Mouse (Mus musculus) thymus, adult 2 months (tissue): ENCODE measurements at regions not wholly inside any gene's neighbourhood (a gene's known extent, or its start where the extent isn't known, plus 50 kb on each side); places are given as distances from the start of the nearest gene placed in this dataset.

ENCODE experiments used
- DNase-seq: peaks from one replicate; pipeline ENCODE4 v3.0.0; 2021
- H3K27ac ChIP-seq: fragments of 200-500 bp; 2 replicates; pipeline ENCODE4 v1.5.1; 2012; ENCODE audit warnings: low read length, control low read depth; ENCODE audit not compliant: control insufficient read depth, insufficient read depth
- H3K27me3 ChIP-seq: fragments of 200-500 bp; 2 replicates; pipeline ENCODE4 v1.6.1; 2012; ENCODE audit warnings: mild to moderate bottlenecking, low read length, moderate library complexity, mixed read lengths; ENCODE audit not compliant: control insufficient read depth, insufficient read depth
- H3K36me3 ChIP-seq: fragments of 200-500 bp; 2 replicates; pipeline ENCODE4 v1.6.1; 2012; ENCODE audit warnings: mild to moderate bottlenecking, low read length, moderate library complexity; ENCODE audit not compliant: control insufficient read depth, insufficient read depth
- H3K4me1 ChIP-seq: fragments of 200-500 bp; replicated peaks from 2 replicates; pipeline ENCODE4 v1.6.1; 2012; ENCODE audit warnings: low read length; ENCODE audit not compliant: control insufficient read depth, insufficient read depth
- H3K4me3 ChIP-seq: fragments of 200-500 bp; 2 replicates; pipeline ENCODE4 v1.5.1; 2012; ENCODE audit warnings: mild to moderate bottlenecking, low read length, control low read depth, moderate library complexity; ENCODE audit not compliant: control insufficient read depth, insufficient read depth
- CTCF ChIP-seq: fragments of 200-500 bp; IDR thresholded peaks from 2 replicates; pipeline ENCODE4 v1.5.1; 2012; ENCODE audit warnings: mild to moderate bottlenecking, control low read depth, low read length, moderate library complexity, borderline replicate concordance; ENCODE audit not compliant: control insufficient read depth, poor library complexity, insufficient read depth; ENCODE audit errors: extremely low read depth
- POLR2A ChIP-seq: fragments of 200-500 bp; IDR thresholded peaks from 2 replicates; pipeline ENCODE4 v1.6.1; 2012; ENCODE audit warnings: mild to moderate bottlenecking, low read length, control low read depth, moderate library complexity; ENCODE audit not compliant: control insufficient read depth, poor library complexity, insufficient read depth; ENCODE audit errors: extremely low read depth
- WGBS: fragments of 180-500 bp; shearing (Covaris S2); methylation state at CpG from one replicate; pipeline ENCODE4 v1.1.7; 2018; 5-methylcytosine and 5-hydroxymethylcytosine counted together

DNA sequence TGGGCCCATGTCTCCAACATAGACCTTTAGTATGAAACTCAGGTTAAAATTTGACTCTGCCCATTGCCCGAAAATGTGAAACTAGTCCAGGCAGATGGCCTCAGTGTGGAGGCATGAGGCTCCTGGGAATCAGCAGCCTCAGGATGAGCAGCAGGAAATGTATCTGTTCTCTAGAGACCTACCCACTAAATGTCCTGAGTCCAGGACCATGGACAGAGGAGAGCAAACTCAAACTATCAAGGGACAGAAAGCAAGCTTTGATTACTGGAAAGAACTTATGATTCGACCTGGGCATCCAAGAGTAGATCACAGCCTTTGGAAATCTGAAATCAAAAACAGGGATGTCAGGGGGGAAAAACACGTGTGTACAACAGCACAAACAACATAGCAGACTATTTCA lies 230.3 kb upstream of the Ncam1 start:
- no peaks in the 10 kb centered on the region for H3K27me3 ChIP-seq
- no peaks in the 10 kb centered on the region for H3K4me1 ChIP-seq
- 54% methylated on average over 3 of the region's 3 CpGs for WGBS
- TF ChIP-seq CTCF: no peak
- TF ChIP-seq POLR2A: no peak
- DNase-seq: no peak
- no peak overlapping the region for H3K4me3 ChIP-seq
- no peaks in the 10 kb centered on the region for H3K36me3 ChIP-seq
- no peak overlapping the region for H3K27ac ChIP-seq

DNA sequence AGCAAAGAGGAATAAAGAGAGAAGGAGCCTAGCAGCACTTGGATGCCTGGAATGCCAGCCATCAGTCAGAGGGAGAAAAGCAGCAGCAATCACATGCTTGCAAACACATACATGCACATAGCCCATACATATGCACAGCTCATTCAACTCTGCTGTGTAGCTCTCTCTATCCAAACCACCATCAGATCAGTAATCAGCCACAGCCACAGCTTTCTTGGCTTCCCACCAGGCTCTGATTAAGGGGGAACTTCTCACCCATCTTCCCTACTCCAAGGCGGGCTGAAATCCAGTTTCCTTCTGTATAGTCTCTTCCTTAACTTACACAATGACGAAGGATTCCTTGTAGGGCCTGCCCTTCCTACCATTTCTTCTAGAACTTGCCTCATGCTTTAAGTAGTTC lies 229.8 kb upstream of the Ncam1 start:
- Histone ChIP-seq H3K4me1 (no peaks in the 10 kb centered on the region), H3K36me3 (no peaks in the 10 kb centered on the region), H3K27ac (no peak overlapping the region), H3K27me3 (no peaks in the 10 kb centered on the region), H3K4me3 (no peak overlapping the region)
- no peak for DNase-seq
- TF ChIP-seq POLR2A (no peak), CTCF (no peak)
- 88% methylated on average over 2 of the region's 2 CpGs for WGBS

DNA sequence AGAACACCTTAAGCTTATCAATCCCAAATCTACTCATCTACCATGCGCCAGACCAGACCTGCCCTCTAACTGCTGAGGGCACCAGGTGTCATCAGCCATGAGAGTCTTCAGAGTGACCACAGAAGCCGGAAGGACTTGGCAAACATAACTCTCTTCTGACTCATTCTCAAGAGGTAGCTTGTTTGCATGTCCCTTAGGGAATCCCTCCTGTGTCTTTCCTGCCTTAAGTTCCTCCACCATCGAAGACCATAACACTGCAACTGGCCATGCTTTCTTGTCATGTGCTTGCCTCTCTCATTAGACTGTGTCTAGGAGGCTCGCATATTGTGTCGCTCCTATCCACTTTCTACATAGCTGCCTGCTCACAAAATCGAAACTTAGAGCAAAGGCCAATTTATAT lies 226.1 kb upstream of the Ncam1 start:
- WGBS: 84% methylated on average over 6 of the region's 6 CpGs
- no peaks in the 10 kb centered on the region for H3K4me1 ChIP-seq
- no peak overlapping the region for H3K27ac ChIP-seq
- no peak for TF ChIP-seq CTCF
- no peak for TF ChIP-seq POLR2A
- no peaks in the 10 kb centered on the region for H3K27me3 ChIP-seq
- H3K36me3 ChIP-seq: no peaks in the 10 kb centered on the region
- no peak for DNase-seq
- H3K4me3 ChIP-seq: no peak overlapping the region

DNA sequence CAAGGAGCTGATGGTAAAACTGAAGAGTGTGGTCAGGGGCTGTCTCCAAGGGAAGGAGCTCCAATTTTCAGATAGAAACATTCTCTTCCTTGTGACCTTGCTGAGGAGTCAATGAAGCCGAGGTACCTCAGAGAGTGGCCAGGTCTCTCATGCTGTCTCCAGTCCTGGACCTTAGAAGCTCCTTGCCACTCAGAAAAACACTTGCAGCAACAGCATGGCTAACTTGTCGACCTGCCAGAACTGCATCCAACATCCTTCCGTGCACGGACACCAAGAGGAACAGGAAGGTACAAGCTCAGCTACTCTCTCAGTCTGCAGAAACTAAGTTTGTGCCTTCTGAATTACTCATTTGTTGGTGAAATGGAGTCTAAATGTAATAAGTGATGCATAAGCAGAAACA lies 214.9 kb upstream of the Ncam1 start:
- no peaks in the 10 kb centered on the region for H3K27me3 ChIP-seq
- 82% methylated on average over 4 of the region's 4 CpGs for WGBS
- H3K36me3 ChIP-seq: no peaks in the 10 kb centered on the region
- H3K4me1 ChIP-seq: no peaks in the 10 kb centered on the region
- H3K4me3 ChIP-seq: no peak overlapping the region
- TF ChIP-seq CTCF: no peak
- TF ChIP-seq POLR2A: no peak
- H3K27ac ChIP-seq: no peak overlapping the region
- DNase-seq: no peak

DNA sequence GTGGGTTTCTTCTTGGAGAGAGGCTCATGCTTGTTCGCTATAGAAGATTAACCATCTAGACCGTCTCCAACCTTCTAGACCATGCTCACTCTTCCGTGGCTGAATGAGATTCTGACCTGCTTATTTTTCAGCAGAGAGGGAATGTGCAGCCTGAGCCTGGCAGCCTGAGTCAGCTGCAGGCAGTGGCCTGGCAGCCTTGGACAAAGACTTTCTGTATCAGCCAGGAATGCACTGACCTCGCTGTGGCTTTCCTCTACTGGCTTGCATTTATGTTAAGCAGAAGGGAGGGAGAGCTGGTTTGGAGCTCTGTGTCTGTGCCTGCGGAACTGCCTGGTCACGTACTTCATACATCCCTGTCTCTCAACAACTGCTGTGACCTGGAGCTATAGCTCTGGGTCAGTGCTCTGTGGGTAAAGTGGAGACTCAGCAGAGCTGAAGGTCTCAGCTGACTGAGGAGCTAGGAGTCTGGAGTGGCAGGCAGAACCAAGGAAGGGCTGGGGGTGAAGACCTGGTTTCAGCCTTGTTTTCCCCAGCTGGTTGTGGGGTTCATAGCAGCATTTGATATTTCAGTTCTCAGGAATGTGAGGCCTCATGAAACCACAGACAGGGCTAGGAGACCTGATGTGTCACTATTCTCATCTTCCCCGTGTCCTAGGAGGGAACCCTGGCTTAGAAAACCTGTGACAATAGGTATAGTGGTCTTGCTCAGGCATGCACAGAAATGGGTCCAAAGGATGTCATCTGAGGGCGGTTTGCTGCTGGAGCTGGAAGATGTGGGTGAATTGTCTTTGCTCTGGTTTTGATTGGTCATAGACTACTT lies 207.2 kb upstream of the Ncam1 start:
- Histone ChIP-seq H3K36me3 (no peaks in the 10 kb centered on the region), H3K4me1 (no peaks in the 10 kb centered on the region), H3K27ac (no peak overlapping the region), H3K27me3 (no peaks in the 10 kb centered on the region), H3K4me3 (no peak overlapping the region)
- no peak for DNase-seq
- TF ChIP-seq CTCF (no peak), POLR2A (no peak)
- 72% methylated on average over 8 of the region's 8 CpGs for WGBS

DNA sequence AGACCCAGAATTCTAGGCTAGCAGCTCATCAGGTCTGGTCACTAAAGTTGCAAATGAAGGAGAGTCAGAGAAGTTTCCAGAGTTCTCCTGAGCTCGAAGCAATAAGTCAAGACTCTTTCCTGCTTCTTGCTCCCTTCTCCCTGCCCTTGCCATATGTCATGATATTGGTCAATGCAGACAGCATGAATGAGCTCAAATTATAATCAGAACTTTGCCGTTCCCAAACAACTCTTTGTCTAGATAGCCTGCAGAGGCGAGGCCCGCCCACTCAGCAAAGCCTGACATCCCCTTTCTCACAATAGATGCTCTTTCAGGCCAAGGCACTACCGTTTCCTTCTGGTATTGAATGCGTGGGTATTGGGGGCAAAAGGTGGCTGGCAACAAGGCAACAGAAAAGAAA lies 204.0 kb upstream of the Ncam1 start:
- DNase-seq: no peak
- Histone ChIP-seq H3K36me3 (no peaks in the 10 kb centered on the region), H3K27me3 (no peaks in the 10 kb centered on the region), H3K27ac (no peak overlapping the region), H3K4me1 (no peaks in the 10 kb centered on the region), H3K4me3 (no peak overlapping the region)
- 76% methylated on average over 6 of the region's 6 CpGs for WGBS
- TF ChIP-seq CTCF (no peak), POLR2A (no peak)

DNA sequence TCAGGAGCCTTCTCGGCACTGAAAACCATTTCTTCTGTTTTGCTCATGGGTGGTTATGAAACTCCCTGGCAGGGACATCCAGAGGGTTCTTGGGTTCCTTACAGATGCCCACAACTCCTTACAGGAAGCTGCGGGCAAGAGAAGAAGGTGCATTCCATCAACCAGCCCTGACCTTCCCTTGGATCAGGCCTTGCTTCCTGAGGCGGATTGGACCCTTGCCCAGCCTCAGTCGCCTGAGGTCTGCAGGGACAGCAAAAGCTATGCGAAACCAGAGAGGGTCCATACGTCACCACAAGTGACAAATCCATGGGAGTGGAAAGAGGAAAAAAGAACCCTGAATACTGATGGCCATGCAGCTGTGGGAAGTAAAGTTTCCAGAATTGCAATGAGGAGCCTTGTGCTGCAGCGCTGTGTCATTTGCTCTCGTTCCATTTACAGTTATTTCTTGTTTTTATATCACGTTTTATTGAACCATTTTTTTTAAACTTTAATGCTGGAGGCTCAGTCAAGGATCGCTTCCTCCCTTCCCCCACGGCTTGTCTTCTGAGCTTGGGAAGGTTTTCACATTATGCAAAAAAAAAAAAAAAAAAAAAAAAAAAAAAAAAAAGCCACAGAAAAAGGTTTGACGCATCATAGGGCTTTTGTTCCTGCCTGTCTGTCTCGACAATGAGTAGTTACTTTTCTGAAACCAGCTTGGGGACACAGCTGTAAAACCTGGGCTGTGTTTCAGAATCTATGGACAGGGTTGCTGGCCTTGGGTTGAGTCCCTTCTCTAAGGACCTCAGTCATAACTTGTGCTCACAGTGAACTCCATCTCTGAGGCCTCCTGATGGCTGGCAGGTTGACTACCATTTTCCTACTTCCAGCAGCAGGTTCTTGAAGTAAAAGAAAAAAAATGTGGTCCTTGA lies 202.0 kb upstream of the Ncam1 start:
- 80% methylated on average over 13 of the region's 13 CpGs for WGBS
- Histone ChIP-seq H3K4me1 (no peaks in the 10 kb centered on the region), H3K27ac (no peak overlapping the region), H3K27me3 (no peaks in the 10 kb centered on the region), H3K4me3 (no peak overlapping the region), H3K36me3 (no peaks in the 10 kb centered on the region)
- TF ChIP-seq CTCF (no peak), POLR2A (no peak)
- DNase-seq: no peak
